Mouse (Mus musculus) heart, embryonic 16.5 days (tissue): ENCODE results near the gene Cox7a1. TPM values are rescaled to one million over a fixed set of nuclear protein-coding genes. Genes with fewer than 3 reads are reported as not detected.
"Not testable (repeated sequence)": the region's sequence is repeated elsewhere in the genome, so short reads cannot be mapped to it uniquely, and the experiment has no call there.

Source experiments
- ATAC-seq: fragments of 200-750 bp; cut with Nextera tagmentation; replicated peaks from 2 replicates; pipeline ENCODE4 v1.8.0; 2017; ENCODE audit warnings: moderate number of reproducible peaks; ENCODE audit not compliant: insufficient read depth, low FRiP score; ENCODE audit errors: extremely low read depth
- H3K27ac ChIP-seq: fragments of 300-500 bp; sonication (generic); 2 replicates; pipeline ENCODE4 v1.5.1; 2014; ENCODE audit warnings: mild to moderate bottlenecking, low read length, control low read depth, moderate library complexity
- H3K27me3 ChIP-seq: fragments of 300-500 bp; sonication (generic); 2 replicates; pipeline ENCODE4 v1.6.1; 2014; ENCODE audit warnings: low read length, mixed read lengths; ENCODE audit not compliant: control insufficient read depth, insufficient read depth
- H3K36me3 ChIP-seq: fragments of 300-500 bp; sonication (generic); 2 replicates; pipeline ENCODE4 v1.6.1; 2014; ENCODE audit not compliant: control insufficient read depth, insufficient read depth
- H3K4me1 ChIP-seq: fragments of 300-500 bp; sonication (generic); 2 replicates; pipeline ENCODE4 v1.6.1; 2014; ENCODE audit warnings: low read length, mixed read lengths; ENCODE audit not compliant: control insufficient read depth, insufficient read depth
- H3K4me2 ChIP-seq: fragments of 300-500 bp; sonication (generic); 2 replicates; pipeline ENCODE4 v1.6.1; 2014; ENCODE audit warnings: low read depth, mild to moderate bottlenecking, control low read depth, low read length
- H3K4me3 ChIP-seq: fragments of 300-500 bp; sonication (generic); 2 replicates; pipeline ENCODE4 v1.5.1; 2014; ENCODE audit warnings: mild to moderate bottlenecking, control low read depth, low read length
- H3K9ac ChIP-seq: fragments of 300-500 bp; sonication (generic); 2 replicates; pipeline ENCODE4 v1.6.1; 2014; ENCODE audit warnings: low read length, control low read depth
- H3K9me3 ChIP-seq: fragments of 300-500 bp; sonication (generic); replicated peaks from 2 replicates; pipeline ENCODE4 v1.6.1; 2016; ENCODE audit warnings: low read length; ENCODE audit not compliant: control insufficient read depth
- WGBS: fragments of 180-500 bp; shearing (Covaris S2); extraction: QIAGEN DNeasy Blood & Tissue Kit; methylation state at CpG from one replicate; pipeline ENCODE4 v1.1.7; 2014; 5-methylcytosine and 5-hydroxymethylcytosine counted together
- polyA plus RNA-seq: library from polyadenylated mRNA; unstranded; fragments of >200 nt; fragmentation: Nextera tagmentation; extraction: Ambion mirVana; gene quantifications from 2 replicates; pipeline ENCODE4 v1.2.1, GENCODE M21; 2015

Cox7a1 gene
- polyA plus RNA-seq, 1 experiment from 2014 or later, result 506 TPM

DNA sequence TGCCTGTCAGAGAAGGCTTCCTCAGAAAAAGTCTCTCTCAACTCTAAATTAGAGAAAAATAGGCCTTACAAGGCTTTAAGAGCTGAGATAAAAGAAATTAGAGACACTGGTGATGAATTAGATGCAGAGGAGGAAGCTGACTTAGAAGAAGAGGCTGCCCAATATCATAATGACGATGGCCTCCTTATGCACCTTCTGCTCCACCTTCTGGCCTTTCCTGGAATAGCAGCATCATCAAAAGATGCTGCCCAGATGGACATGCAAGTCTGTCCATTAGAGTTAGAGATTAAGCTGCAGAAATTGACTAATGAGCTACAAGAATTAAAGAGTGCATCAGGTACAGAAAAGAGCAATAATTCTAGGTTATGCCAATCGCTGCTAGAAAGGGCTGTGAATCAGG is 21.4 kb downstream of the Cox7a1 start:
- H3K4me2 ChIP-seq, result no peak overlapping the region
- no peaks in the 10 kb centered on the region for H3K27me3 ChIP-seq
- H3K9me3 ChIP-seq, result no peaks in the 10 kb centered on the region
- WGBS, result 4% methylated on average over 2 of the region's 2 CpGs
- H3K36me3 ChIP-seq, result no peaks in the 10 kb centered on the region
- ATAC-seq, result no peak
- H3K9ac ChIP-seq, result no peak overlapping the region
- no peaks in the 10 kb centered on the region for H3K4me1 ChIP-seq
- no peak overlapping the region for H3K27ac ChIP-seq
- H3K4me3 ChIP-seq, result no peak overlapping the region

- not testable (repeated sequence) for H3K4me2 ChIP-seq, H3K4me3 ChIP-seq, H3K27ac ChIP-seq, ATAC-seq, H3K9me3 ChIP-seq, H3K27me3 ChIP-seq, H3K4me1 ChIP-seq, H3K36me3 ChIP-seq, H3K9ac ChIP-seq
- WGBS, result 49% methylated on average over 5 of the region's 5 CpGs
These were observed 22.4 kb downstream of the Cox7a1 start for GRCm38 (mm10) chr7:30206364-30206763.

DNA sequence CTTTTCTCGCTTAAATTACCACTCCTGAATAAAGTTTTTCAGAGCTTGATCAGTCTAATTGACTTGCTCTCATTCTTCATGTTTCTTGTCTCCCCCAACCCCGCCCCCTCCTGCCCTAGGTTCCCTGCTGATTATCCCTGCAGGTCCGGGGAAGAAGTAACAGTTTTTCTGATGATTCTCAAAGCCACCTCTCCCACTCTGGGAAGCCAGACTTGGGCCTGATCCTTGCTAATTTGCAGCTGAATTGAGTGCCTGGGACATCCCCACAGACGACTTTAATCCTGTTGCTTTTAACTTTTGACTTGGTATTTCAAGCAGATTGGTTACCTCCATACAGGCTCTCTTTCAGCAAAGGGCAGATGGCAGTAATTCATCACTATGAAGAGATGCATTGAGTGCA is 27.1 kb downstream of the Cox7a1 start:
- no peak overlapping the region for H3K9ac ChIP-seq
- no peak overlapping the region for H3K4me2 ChIP-seq
- no peak for ATAC-seq
- H3K27me3 ChIP-seq, result no peaks in the 10 kb centered on the region
- no peak overlapping the region for H3K27ac ChIP-seq
- H3K9me3 ChIP-seq, result no peaks in the 10 kb centered on the region
- H3K4me1 ChIP-seq, result no peaks in the 10 kb centered on the region
- no peaks in the 10 kb centered on the region for H3K36me3 ChIP-seq
- 30% methylated on average over 4 of the region's 4 CpGs for WGBS
- no peak overlapping the region for H3K4me3 ChIP-seq

DNA sequence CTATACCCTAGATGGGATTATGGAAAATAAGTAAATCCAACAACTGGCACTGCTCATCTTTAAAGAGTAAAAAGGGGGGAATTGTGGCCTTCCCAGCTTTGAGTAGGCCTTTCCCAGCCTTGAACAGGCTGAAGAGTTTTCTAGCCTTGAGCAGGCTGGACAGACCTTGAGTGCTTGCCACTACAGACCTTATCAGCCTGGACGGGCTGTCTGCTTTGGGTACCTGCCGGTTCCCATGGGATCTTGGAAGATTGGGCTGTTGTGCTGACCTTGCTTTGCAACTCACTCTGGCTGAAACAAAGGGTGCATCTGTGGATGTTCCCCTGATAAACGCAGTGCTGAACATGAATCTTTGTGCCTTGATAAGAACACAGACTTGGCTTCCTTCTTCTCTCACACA is 29.9 kb downstream of the Cox7a1 start:
- Histone ChIP-seq H3K27ac (no peak overlapping the region), H3K9me3 (no peaks in the 10 kb centered on the region), H3K9ac (no peak overlapping the region), H3K36me3 (no peaks in the 10 kb centered on the region), H3K4me3 (no peak overlapping the region), H3K4me2 (no peak overlapping the region), H3K27me3 (no peaks in the 10 kb centered on the region), H3K4me1 (peaks cover 5% of the 10 kb centered on the region; the same call in 1 of the 2 replicates)
- ATAC-seq, result no peak
- WGBS, result 70% methylated on average over 3 of the region's 3 CpGs

- H3K27ac ChIP-seq, result no peak overlapping the region
- no peak for ATAC-seq
- no peaks in the 10 kb centered on the region for H3K27me3 ChIP-seq
- H3K9me3 ChIP-seq, result no peaks in the 10 kb centered on the region
- H3K4me2 ChIP-seq, result no peak overlapping the region
- H3K4me3 ChIP-seq, result no peak overlapping the region
- H3K4me1 ChIP-seq, result peaks cover 12% of the 10 kb centered on the region
- WGBS, result 76% methylated on average over 3 of the region's 3 CpGs
- no peak overlapping the region for H3K9ac ChIP-seq
- no peaks in the 10 kb centered on the region for H3K36me3 ChIP-seq
These were observed 31.9 kb downstream of the Cox7a1 start for GRCm38 (mm10) chr7:30215875-30216274.

GRCm38 (mm10) chr7:30216723-30217151 is 32.8 kb downstream of the Cox7a1 start:
- H3K36me3 ChIP-seq, result no peaks in the 10 kb centered on the region
- H3K9me3 ChIP-seq, result no peaks in the 10 kb centered on the region
- H3K4me3 ChIP-seq, result peak overlapping the region; percentile 30
- peak; percentile 63 for ATAC-seq
- under 1% methylated on average over 15 of the region's 16 CpGs for WGBS
- H3K27ac ChIP-seq, result no peak overlapping the region
- peak overlapping the region; percentile 65 for H3K4me2 ChIP-seq
- H3K9ac ChIP-seq, result peak overlapping the region; percentile 58; the same call in 1 of the 2 replicates
- H3K4me1 ChIP-seq, result peaks cover 12% of the 10 kb centered on the region
- H3K27me3 ChIP-seq, result no peaks in the 10 kb centered on the region

DNA sequence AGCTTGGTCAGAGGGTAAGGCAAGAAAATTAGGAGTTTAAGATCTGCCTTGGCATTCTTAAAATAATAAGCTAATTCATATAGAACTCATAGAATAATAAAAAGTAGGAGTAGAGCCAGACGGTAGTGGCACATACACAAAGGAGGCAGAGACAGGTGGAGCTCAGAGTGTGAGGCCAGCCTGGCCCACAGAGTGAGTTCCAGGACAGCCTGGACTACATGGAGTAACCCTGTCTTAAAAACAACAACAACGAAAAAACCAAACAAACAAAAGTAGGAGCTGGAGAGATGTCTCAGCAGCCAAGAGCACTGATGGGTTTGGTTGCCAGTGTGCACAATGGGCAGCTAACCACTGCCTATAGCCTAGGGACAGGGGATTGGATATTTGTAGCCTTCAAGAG is 33.3 kb downstream of the Cox7a1 start:
- WGBS, result 52% methylated on average over 2 of the region's 2 CpGs
- Histone ChIP-seq H3K27ac (no peak overlapping the region), H3K4me1 (peaks cover 12% of the 10 kb centered on the region), H3K4me2 (no peak overlapping the region), H3K27me3 (no peaks in the 10 kb centered on the region), H3K9me3 (no peaks in the 10 kb centered on the region), H3K9ac (no peak overlapping the region), H3K4me3 (no peak overlapping the region), H3K36me3 (no peaks in the 10 kb centered on the region)
- ATAC-seq, result no peak

- Histone ChIP-seq H3K4me3 (peak overlapping the region; percentile 59), H3K4me1 (peaks cover 12% of the 10 kb centered on the region), H3K4me2 (peak overlapping the region; percentile 94), H3K36me3 (peaks cover 15% of the 10 kb centered on the region), H3K27me3 (no peaks in the 10 kb centered on the region), H3K9ac (peak overlapping the region; percentile 75), H3K9me3 (no peaks in the 10 kb centered on the region), H3K27ac (peak overlapping the region; percentile 77)
- 2% methylated on average over 16 of the region's 16 CpGs for WGBS
- peak; percentile 68 for ATAC-seq
These were observed 35.5 kb downstream of the Cox7a1 start for GRCm38 (mm10) chr7:30219293-30220007.

DNA sequence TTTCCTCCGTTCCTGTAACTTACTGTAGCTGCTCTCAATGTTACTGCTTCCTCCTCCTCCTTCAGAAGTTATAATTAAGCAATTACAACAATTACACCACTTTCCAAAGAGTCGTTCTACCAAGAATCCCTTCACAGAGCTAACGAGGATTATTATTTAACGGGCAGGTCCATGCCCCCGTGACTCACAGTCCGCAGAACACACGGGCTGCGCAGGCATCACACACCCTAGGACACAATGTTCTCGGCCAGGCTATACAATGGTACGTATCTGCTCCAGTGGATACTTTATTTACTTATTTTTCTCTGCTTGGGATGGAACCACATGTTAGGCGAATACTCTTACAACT is 36.0 kb downstream of the Cox7a1 start:
- peak overlapping the region; percentile 77 for H3K27ac ChIP-seq

More for the DNA sequence above, 36.0 kb downstream of the Cox7a1 start:
- Histone ChIP-seq H3K4me3 (peak overlapping the region; percentile 59), H3K4me1 (peaks cover 12% of the 10 kb centered on the region), H3K9ac (peak overlapping the region; percentile 75), H3K36me3 (peaks cover 16% of the 10 kb centered on the region), H3K27me3 (no peaks in the 10 kb centered on the region), H3K4me2 (peak overlapping the region; percentile 94), H3K9me3 (no peaks in the 10 kb centered on the region)
- ATAC-seq, result peak; percentile 14; the same call in 1 of the 2 replicates
- WGBS, result 25% methylated on average over 11 of the region's 11 CpGs
